Mouse (Mus musculus) gastrocnemius, postnatal 4 days (tissue): Measurements from ENCODE around the gene Slc41a3. TPM values are rescaled to one million over a fixed set of nuclear protein-coding genes. Genes with fewer than 3 reads are reported as not detected.

ENCODE experiments used
- DNase-seq, 2 experiments: peaks; one replicate each; pipeline ENCODE4 v3.0.0; 2021 to 2022; ENCODE audit warnings: low spot score in 2 of 2, mixed read lengths in 2 of 2
- long read RNA-seq, 2 experiments: library from polyadenylated mRNA; stranded (forward); transcript quantifications; one replicate each; pipeline ENCODE4 v2.0.0; 2021
- total RNA-seq, 2 experiments: library from RNA; stranded (reverse); gene quantifications; 2 replicates each; pipeline ENCODE4 v1.2.3; 2021

Slc41a3 gene
- total RNA-seq: 10 to 100 TPM; 21.6 to 25.0 TPM
- long read RNA-seq, experiment 1, transcript Slc41a3-202 (11 exons, 2,412 nt): major isoform, 14 of 39 reads
- long read RNA-seq, experiment 1, partial matches to known transcripts: 7 of 39 reads
- long read RNA-seq, experiment 1, other reads (novel, unspliced or antisense): 17 of 39 reads
- long read RNA-seq, experiment 2, transcript Slc41a3-202 (11 exons, 2,412 nt): major isoform, 16 of 45 reads
- long read RNA-seq, experiment 2, partial matches to known transcripts: 5 of 45 reads
- long read RNA-seq, experiment 2, other reads (novel, unspliced or antisense): 21 of 45 reads

- peak; percentile 85 to 95 for DNase-seq
Measured at GRCm38 (mm10) chr6:90604533-90605297, at the start of gene Slc41a3. Gene Slc41a3, plus strand, starts transcription at chr6:90604725.

DNA sequence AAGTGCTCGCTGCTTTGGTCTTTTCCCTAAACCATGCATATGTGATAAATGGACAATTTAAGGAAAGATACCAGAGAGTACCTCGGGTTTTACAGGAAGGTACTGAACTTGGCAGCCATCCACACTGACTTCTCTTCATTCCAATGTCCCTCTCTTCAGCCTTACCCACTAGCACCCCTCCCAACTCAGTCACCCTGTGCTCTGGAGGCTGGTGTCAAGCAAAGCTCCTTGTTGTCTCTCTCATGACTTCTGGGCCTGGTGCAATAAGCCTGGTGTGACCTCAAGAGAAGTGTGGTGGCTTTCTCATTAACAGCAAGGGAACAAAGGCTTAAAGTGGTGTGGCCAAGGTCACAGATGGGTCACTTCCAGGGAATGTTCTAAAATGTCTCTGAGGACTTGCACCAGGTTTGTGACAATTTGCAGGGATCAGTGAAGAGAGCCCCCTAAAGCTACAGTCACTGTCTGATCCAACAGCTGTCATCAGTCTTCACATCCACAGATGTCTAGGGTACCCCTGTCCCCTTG, 47.9 kb upstream of the Slc41a3 start:
- no peak for DNase-seq

GRCm38 (mm10) chr6:90557077-90557476, 47.4 kb upstream of the Slc41a3 start:
- no peak for DNase-seq

DNA sequence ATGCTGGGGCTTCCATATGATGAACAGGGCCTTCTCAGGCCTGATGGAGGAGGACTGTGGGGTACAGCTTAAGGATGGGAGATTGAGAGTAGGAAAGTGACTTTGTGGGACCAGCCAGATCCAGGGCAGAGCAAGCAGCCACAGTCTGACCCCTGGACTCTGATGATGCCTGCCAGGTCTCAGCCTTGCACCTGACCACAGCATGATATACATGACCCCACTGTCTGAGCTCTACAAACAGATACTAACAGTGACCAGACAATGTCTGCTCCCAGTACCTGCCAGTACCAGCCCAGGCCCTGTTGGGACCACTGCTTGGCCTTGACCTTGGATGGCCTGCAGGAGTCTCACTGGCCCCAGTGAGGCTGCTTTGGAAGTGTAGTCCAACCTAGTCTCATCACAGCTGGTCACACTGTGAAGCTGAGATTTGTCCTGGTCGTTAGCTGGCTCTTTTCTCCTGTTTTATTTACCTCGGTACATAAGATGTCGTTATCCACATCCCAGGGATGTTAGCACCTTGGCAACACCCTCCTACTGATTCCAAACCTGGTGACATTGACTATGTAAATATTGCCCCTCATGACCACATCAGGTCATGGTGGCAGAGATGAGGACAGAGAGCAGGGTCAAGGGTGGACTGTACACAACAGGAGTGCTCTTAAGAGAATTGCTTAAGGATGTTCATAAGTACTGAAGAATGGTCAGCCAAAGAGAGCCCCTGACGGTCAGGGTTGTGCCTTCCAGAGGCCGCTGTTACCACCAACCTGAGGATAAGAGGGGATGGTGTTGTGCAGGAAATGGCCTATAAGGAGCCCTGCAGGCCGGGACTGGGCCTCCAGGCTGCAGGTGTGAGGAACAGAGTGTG, 46.5 kb upstream of the Slc41a3 start:
- no peak for DNase-seq

DNA sequence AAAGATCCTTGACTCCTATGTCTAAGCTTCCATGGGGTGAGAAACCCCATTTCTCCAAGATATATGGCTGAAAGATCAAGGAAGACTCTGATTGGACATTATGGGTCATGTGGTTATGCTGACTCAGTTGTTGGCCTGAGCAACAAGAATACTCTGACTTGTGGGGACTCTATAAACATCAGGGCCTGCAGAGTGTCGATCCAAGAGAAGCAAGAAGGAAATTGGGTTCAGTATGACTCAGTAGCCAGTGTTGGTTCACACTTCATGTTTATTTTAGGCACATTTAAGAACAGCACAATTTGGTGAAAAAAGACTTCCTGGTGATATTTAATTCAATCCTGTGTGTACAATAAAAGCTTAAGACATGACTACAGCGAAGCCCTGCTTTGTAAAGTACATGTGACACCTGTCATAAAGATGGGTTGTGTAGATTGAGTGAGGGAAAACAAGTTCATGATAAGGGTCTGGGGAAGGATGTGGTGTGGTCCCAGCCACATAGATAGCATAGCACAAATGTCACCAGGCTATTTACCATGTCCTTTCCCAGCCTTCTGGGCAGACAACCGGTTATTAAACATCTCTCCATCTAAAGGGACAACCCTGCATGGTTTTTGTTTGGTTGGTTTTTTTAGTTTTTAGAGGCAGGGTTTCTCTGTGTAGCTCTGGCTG, 44.0 kb upstream of the Slc41a3 start:
- DNase-seq: no peak

DNA sequence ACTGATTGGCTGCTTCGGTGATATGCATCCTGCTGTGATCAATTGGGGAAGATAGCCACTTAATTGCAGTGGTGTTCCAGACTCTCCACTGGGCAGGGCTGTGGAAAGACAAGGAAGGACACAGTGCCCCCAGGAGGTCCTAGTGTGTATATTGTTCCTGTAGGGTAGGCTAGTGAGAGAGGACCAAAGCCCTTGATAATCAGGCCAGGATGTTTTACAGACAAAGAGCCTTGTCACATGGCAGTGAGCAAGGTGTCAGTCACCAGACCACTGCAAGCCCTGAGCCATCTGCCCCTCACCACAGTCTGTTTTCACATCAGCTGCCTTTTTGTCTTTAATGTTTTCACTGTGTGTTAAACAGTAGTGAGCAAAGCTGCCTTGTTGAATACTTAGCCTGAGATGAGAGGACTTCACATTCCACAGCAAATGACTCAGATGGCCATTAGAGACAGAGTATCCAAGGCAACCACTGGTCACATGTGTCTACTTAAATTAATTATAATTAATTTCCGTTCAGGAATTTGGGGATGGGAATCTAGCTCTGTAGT, 43.2 kb upstream of the Slc41a3 start:
- DNase-seq: no peak

GRCm38 (mm10) chr6:90564240-90564639, 40.3 kb upstream of the Slc41a3 start:
- no peak for DNase-seq

DNA sequence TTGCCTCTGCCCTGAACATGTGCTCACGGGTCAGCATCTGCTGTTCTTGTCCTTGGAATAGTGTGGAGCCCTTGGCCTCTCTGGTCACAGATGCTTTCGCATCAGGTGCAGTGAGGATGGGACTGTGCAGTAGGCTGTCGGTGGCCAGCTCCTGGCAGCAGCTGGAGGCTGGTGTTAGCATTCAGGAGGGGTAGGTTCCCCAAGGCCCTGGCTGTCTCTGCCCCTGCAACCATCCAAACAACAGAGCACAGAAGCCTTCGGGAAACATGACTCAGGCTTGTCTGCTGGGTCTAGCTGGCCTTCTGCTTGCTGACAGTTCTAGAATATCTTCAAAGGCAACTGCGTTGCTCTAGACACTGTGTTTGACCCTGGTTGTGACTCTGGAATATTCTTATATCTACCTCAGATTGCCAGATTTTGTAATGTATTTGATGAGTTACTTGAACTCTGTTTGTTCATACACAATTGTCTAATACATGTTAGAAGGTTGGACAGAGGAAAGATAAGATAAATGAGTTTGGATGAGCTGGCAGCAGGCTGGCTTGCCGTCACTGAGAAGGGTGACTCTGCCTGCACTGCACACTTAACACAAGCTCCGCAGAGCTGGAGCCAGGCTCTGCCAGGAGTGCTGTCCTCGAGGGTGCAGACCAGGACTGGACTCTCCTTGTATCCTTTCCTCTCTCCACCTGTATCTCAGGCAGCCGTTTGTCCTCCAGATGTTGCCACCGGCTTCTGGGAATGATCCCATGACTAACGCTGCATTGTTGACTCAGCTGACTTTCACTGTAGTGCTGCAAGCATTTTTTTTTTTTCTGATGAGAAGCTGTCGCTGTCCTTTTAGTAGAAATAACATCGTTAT, 38.9 kb upstream of the Slc41a3 start:
- DNase-seq: no peak

GRCm38 (mm10) chr6:90567486-90567885, 37.0 kb upstream of the Slc41a3 start:
- no peak for DNase-seq

GRCm38 (mm10) chr6:90567928-90568327, 36.6 kb upstream of the Slc41a3 start:
- no peak for DNase-seq

- DNase-seq: no peak
Measured at GRCm38 (mm10) chr6:90568721-90569120, 35.8 kb upstream of the Slc41a3 start.

GRCm38 (mm10) chr6:90569736-90570383, 34.7 kb upstream of the Slc41a3 start:
- no peak for DNase-seq

- no peak for DNase-seq
Measured at GRCm38 (mm10) chr6:90570392-90570791, 34.1 kb upstream of the Slc41a3 start.

- peak; percentile 53 to 76 for DNase-seq
Measured at GRCm38 (mm10) chr6:90575261-90575715, 29.2 kb upstream of the Slc41a3 start.

DNA sequence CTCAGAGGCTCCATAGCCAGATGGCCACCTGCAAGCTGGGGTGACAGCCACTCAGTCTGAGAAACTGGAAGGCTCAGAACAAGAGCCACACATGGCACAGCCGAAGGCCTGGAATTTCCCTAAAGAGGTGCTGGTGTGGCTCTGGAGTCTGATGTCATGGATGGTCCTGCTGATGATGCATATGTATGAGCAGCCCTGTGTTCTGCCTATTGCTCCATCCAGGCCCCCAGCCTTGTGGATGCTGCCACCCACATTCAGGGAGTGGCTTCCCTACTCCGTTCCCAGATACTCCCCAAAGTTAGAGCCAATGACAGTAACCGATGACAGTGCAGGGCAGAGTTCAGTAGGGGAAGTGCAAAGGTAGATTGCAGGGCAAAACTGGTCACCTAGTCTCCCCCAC, 26.4 kb upstream of the Slc41a3 start:
- no peak for DNase-seq

GRCm38 (mm10) chr6:90582331-90582730, 22.2 kb upstream of the Slc41a3 start:
- no peak for DNase-seq

GRCm38 (mm10) chr6:90588113-90588512, 16.4 kb upstream of the Slc41a3 start:
- no peak for DNase-seq

DNA sequence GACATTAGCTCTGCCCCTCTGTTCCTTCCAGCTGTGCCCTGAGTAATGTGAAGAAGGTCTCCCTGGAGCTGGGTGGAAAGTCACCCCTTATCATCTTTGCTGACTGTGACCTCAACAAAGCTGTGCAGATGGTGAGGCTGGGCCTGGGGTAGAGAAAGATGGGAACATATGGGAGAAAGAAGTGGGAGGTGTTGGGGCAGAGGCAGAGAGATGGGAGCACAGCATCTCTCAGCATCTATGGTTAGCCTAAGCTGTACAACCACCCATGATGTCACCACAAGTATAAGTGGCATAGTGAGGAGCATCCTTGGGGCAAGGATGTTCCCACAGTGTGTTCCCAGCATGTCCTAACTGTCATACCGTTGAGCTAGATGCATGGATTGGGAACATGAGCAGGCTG, 13.8 kb upstream of the Slc41a3 start:
- no peak for DNase-seq

DNA sequence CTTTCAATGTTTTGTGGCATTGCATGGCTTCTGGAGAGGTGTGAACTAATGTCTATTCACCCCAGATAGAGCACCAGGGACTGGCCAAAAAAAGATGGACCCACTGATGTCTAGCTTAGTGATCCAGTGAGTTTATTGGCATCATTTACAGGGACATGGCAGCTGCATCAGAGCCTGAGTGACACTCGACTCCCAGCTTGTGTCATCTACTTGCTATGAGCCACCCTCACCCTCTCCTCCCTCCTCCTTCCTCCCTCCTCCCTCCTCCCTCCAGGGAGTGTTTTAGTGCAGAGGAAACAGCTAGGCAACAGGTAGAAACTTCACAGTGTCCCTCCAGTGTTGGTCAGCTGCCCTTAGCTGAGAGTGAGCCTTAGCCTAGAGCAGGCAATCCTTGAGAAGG, 9.6 kb upstream of the Slc41a3 start:
- no peak for DNase-seq
